Mouse (Mus musculus) common myeloid progenitor, adult 5-6 weeks (primary cell): ENCODE measurements around the gene Gm42688. TPM values are rescaled to one million over a fixed set of nuclear protein-coding genes. Genes with fewer than 3 reads are reported as not detected.
"Not testable (repeated sequence)": the region's sequence is repeated elsewhere in the genome, so short reads cannot be mapped to it uniquely, and the experiment has no call there.

ENCODE experiments used
- ATAC-seq: replicated peaks from 2 replicates; pipeline ENCODE4 v1.8.0; 2016; ENCODE audit warnings: low read depth, mild to moderate bottlenecking, moderate TSS enrichment, inconsistent platforms; ENCODE audit not compliant: poor library complexity, severe bottlenecking
- total RNA-seq: library from RNA; stranded (forward); fragments of 200-1000, 187-1606 nt; gene quantifications from 2 replicates; pipeline ENCODE4 v1.2.3, GENCODE M21; 2017

The Gm42688 gene
- total RNA-seq, 1 experiment from 2014 or later = 3.1 TPM

DNA sequence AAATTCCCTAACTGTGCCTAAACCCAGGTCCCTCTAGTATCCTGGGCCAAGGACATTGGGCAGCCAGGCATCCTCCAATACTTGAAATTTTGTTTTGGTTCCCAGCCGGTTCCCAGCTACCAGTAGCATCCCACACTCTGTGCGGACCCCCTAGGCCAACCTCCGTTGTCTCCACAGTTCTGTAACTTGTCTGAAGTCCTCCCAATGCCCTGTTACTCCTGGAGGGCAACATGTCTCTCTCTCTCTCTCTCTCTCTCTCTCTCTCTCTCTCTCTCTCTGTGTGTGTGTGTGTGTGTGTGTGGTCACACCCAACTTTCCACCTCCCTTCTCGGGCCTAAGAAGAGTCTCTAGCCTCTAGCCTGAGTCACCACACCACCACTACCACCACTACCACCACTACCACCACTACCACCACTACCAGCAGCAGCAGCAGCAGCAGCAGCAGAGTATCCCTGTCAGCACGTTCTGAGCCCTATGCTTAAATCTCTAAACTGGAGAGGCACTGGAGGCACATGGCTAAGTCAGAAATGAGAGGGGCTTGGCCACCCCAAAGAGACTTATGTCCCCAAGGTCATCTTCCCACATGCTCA is 35.0 kb downstream of the Gm42688 start:
- ATAC-seq = no peak

DNA sequence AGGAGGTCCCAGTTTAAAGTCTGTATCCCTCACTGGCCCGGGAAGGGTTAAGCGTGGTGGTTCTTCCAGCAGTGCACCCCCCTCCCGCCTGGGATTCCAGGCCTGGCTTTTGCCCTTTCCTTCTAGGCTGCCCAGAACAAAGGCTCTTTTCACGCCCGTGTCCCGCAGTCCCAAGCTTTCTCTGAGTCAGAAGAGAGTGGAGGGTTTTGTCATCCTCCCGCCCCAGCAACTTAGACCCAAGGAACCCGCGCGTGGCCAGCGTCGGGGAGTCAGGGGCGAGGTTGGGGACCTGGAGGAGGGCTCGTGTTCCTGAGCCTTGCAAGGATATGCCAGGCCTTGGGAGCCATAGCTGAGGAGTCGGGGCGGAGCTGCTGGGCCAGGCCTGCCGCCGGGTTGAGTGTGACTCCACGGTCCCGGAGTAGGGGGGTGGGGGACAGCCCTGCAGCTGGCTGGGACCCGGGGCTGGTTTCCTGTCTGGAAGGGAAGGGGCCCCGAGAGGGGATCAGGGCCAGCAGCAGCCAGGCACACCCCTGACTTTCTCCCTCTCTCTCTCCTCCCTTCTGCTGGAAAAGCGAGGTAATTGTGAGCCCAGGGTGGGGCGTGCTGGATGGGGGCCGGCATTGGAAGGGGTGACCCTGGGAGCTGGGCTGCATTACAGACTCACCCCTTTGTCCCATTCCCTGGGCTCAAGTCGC is 35.6 kb downstream of the Gm42688 start:
- peak; percentile 23 for ATAC-seq

DNA sequence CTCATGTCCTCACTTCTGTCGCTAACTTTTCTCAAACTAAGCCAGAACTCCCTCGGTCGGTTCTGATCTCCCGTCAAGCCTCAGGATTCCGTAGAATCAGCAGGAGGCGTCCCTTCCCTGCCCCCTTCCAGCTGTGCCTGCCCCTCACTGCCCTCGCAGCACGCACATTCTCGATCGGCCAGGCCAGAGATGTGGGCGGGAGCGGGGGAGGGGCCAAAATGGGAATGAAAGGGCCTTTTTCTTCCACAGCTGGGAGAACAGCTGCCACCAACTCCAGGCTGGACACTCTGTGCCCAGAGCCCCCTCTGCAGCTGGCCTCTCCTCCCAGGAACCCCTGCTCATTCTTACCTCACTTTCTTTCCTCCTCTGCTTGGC is 36.1 kb downstream of the Gm42688 start:
- ATAC-seq = peak; percentile 36

DNA sequence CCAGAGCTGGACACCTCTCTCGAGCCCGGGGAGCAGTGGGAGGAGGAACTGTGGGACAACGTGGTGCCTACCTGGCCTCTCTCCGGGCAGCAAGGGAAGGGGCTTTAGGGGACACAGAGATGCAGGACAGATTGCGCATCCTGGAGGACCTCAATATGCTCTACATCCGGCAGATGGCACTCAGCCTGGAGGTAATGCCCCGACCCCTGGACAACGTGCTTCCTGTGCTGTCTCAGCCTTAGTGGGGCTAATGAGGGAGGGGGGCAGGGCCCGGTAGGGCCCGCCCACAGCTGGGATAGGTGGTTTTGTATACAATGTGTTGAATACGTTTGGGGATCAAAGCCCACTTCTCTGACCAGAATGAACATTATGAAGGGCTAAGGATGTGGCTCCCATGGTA is 36.6 kb downstream of the Gm42688 start:
- peak; percentile 44 for ATAC-seq

DNA sequence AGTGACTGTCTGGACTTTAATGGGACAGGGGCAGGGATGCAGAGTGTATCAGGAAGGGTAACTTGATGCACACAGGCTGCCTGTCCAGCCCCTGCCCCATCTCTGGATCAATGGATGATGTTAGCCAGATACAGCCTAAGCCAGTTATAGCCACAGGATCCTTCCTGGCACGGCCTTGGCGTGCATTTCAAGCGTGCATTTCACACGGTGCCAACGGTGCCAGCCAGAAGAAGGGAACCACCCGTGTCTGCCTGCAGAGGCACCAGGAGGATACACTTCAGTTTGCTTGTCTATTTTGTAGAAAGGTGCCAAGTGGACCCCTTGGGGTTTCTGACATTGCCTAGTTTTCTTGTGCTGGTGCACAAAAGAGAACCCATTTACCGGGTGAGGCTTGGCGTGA is 38.6 kb downstream of the Gm42688 start:
- no peak for ATAC-seq

DNA sequence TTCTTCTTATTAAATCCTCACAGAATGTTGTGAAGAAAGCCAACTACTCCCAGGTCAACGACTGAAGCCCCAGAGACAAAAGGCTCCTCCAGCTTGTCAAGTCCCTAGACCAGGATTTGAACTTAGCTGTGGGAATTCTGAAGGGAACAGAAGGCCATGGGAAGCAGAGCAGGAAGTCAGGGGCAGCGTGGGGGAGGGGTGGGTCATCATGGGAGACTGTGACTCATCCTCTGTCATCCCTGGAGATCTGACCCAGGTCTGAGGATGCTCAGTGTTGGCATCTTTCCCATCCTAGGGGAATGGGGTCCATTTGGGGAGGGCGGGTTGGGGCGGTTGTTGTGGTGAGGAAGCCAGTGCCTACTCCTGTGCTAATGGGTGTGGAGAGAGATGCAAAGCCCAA is 40.2 kb downstream of the Gm42688 start:
- ATAC-seq = no peak

DNA sequence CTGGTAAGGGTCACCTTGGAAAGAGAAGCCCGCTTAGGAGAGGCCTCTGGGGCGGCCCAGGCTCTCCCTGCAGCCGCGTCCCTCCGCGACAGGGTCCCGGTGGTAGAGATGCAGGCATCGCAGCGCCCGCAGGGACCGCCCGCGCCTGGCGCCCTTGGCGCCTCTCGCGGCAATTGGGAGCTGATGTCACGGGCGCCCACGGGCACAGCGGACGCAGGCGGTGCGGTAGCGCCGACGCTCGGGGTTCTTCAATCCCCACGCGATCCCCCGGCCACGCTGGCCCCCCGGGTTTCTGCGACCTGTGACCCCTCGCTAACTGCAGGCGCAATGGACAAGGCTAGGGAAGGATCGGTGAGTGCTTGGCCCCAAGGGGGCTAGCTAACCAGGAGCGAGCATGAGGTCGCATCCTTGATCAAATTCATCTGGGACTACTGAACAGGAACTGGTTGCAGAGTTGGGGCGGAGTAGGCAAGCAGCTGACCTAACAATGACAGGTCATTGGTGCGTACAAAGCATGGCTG is 40.9 kb downstream of the Gm42688 start:
- no peak for ATAC-seq

DNA sequence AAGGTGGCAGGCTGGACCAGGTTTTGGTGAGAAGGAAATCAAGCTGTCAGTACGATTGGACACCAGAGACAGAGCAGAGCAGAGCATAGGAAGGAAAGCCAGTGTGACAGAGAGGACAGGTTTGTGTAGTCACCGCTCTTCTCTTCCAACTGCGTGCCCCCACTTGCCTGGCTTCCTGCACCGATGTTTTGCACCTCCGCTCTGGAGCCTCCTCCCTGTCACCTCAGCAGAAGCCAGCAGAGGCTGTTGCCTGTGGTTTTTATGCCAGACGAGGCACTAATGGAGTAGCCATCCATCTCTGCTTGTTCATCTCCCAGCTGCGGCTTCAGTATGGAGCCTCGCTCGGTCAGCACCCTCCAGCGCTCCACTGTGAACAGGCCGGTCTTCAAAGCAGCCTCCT is 41.5 kb downstream of the Gm42688 start:
- no peak for ATAC-seq

DNA sequence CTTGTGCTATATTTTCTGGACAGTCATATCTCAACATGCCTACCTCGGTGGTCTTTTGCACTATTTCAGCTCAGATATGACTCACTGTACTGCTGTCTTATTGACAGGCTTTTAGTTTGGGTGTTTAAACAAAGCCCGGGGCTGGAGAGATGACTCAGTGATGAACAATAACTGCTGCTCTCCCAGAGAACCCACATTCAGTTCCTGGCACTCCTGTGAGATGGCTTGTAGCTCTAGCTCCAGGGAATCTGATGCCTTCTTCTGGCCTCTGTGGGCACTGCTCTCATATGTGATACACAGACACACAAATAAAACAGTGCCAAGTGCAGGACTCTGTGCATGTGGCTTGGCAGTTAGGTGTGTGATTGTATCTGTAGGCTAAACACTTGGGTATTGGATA is 43.8 kb downstream of the Gm42688 start:
- no peak for ATAC-seq

DNA sequence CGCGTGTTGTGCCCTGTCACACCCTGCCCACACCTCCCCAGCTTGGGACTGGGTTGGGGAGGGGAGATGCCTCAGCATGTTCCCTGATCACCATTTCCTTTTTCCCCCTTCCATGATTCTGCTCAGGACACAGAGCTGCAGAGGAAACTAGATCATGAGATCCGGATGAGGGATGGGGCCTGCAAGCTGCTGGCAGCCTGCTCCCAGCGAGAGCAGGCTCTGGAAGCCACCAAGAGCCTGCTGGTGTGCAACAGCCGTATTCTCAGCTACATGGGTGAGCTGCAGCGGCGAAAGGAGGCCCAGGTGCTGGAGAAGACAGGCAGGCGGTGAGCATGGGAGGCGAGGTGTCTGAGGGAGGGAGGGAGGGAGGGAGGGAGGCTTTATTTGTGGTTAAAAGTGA is 44.4 kb downstream of the Gm42688 start:
- no peak for ATAC-seq

DNA sequence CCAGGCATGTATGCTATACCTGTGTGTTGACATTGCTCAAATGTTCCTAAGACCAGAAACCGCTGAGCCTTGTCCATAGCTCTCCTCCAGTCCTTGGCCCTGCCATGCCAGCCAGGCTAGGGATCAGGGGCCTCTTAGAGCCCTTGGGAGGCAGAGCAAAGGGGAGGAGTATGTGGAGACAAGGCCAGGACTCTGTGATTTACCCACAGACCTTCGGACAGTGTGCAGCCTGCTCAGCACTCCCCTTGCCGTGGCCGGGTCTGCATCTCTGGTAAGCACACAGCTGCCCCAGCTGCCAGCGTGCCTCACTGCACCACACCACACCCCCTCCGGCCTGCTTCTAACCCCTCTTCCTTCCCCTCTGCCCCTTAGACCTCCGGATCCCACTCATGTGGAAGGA is 45.9 kb downstream of the Gm42688 start:
- no peak for ATAC-seq

DNA sequence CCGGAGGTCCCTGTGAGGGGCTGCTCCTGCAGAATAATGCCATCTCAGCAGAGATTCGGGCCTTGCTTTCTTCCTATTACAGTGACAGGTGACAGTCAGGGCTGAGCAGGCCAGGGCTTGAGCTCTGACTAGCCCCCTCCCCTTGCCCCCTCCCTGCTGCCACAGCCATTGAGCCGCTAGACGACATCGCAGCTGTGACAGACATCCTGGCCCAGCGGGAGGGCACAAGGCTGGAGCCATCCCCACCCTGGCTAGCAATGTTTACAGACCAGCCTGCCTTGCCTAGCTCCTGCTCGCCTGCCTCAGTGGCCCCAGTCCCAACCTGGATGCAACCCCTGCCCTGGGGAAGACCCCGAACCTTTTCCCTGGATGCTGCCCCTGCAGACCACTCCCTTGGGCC is 50.3 kb downstream of the Gm42688 start:
- ATAC-seq = no peak

DNA sequence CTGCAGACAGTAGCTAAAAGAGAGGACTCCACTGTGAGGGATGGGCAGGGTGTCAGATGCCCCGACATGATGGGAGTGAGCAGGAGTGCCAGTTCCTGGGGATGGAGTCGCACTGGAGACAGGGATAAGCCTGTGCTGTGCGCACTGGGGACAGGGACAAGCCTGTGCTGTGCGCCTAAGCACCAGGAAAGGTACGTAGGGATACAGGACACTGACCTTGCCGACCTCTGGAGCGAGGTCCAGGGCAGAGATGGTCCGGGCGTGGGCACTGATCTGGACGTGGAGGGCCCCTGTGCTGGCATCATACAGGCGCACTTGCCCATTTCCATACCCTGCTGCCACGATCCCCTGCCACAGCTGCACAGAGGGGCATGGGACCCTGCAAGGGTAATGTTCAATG is 51.6 kb downstream of the Gm42688 start:
- ATAC-seq = no peak

DNA sequence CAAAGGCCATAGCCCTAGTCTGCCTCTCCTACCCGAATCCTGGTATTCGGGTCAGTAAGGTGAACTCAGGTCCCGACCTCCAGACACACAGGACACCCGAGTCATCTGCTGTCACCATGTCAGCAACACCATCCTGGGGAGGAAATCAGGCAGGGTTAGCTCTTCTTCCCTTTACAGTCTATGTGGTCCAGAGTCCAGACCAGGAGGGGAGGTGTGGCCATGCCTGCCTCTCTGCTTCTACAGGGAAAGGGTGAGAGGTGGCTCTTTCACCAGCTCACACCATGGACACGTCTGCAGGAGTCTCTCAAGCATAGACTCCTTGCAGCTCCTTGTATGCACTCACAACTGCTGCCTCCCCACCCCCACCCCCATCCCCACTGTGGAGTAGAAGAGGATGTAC is 52.1 kb downstream of the Gm42688 start:
- ATAC-seq = no peak

DNA sequence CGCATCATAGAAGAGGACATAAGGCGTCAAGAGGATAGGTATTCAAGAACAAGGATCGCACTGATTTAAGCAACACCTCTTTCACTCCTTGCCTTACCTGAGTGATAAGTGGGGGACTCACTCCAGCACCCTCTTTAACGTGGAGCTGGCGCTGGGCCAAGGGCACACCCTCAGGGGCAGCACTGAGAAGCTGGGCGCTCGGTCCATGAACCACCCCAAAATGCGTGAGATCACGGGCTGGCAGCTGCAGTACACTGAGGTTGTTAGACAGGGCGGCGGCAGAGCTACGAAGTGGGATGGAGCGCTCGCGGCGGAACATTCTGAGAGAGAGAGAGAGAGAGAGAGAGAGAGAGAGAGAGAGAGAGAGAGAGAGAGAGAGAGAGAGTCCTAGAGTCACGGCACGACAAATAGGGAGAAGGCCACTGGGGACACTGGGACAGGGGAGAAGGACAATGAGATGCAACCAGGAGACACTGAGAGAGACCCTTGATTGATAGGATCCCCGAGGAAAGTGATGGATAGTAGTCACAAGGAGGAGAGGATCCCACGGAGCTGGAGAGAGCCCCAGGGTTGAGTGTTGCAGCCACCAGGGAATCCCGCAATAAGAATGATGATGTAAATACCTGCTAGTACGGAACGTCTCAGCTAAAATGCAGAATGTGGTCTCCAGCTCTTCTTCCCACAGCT is 54.3 kb downstream of the Gm42688 start:
- ATAC-seq = 0 out of 2 replicates have a peak, but pooled peaks have one; percentile 19

DNA sequence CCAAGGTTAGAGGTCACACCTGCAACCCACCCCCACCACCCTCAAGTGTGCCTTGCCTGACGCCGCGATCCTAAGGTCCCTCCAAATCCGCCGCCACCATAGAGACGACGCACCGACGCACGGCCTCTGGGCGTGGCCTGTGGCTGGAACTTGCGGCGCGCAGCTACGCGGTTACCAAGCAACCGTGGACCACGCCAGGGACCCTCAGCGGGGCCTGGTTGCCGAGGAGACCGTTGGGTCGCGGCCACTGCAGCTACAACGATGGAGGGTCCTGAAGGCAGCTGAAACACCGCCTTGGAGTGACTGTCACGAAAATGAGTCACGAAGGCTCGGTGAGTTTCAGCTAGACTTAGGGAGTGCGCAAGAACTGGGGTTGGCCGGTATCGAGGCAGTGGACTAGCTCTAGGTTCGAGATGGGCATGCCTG is 54.9 kb downstream of the Gm42688 start, which contains the start of the genes Wdr54 and 1700003E16Rik:
TSS of gene Wdr54 (minus strand) at position 139 of the 426 bp plus-strand sequence.
TSS of gene 1700003E16Rik (plus strand) at position 146 of the 426 bp plus-strand sequence.
- ATAC-seq = peak; percentile 77

DNA sequence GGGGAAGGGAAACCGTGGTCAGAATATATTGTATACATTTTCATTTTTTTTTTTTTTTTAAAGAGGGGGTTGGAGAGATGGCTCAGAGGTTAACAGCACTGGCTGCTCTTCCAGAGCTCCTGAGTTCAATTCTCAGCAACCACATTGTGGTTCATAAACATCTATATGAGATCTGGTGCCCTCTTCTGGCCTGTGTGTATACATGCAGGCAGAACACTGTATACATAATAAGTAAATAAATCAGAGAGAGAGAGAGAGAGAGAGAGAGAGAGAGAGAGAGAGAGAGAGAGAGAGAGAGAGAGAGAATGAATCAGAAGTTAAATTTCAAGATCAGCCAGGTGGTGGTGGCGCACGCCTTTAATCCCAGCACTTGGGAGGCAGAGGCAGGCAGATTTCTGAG is 58.0 kb downstream of the Gm42688 start:
- ATAC-seq = not testable (repeated sequence)
